Mouse (Mus musculus) thymus, adult 2 months (tissue): ENCODE results near the gene Haus2. TPM values are rescaled to one million over a fixed set of nuclear protein-coding genes. Genes with fewer than 3 reads are reported as not detected.

ENCODE experiments used
- DNase-seq: peaks from one replicate; pipeline ENCODE4 v3.0.0; 2021
- H3K27ac ChIP-seq: fragments of 200-500 bp; 2 replicates; pipeline ENCODE4 v1.5.1; 2012; ENCODE audit warnings: low read length, control low read depth; ENCODE audit not compliant: control insufficient read depth, insufficient read depth
- H3K27me3 ChIP-seq: fragments of 200-500 bp; 2 replicates; pipeline ENCODE4 v1.6.1; 2012; ENCODE audit warnings: mild to moderate bottlenecking, low read length, moderate library complexity, mixed read lengths; ENCODE audit not compliant: control insufficient read depth, insufficient read depth
- H3K36me3 ChIP-seq: fragments of 200-500 bp; 2 replicates; pipeline ENCODE4 v1.6.1; 2012; ENCODE audit warnings: mild to moderate bottlenecking, low read length, moderate library complexity; ENCODE audit not compliant: control insufficient read depth, insufficient read depth
- H3K4me1 ChIP-seq: fragments of 200-500 bp; replicated peaks from 2 replicates; pipeline ENCODE4 v1.6.1; 2012; ENCODE audit warnings: low read length; ENCODE audit not compliant: control insufficient read depth, insufficient read depth
- H3K4me3 ChIP-seq: fragments of 200-500 bp; 2 replicates; pipeline ENCODE4 v1.5.1; 2012; ENCODE audit warnings: mild to moderate bottlenecking, low read length, control low read depth, moderate library complexity; ENCODE audit not compliant: control insufficient read depth, insufficient read depth
- CTCF ChIP-seq: fragments of 200-500 bp; IDR thresholded peaks from 2 replicates; pipeline ENCODE4 v1.5.1; 2012; ENCODE audit warnings: mild to moderate bottlenecking, control low read depth, low read length, moderate library complexity, borderline replicate concordance; ENCODE audit not compliant: control insufficient read depth, poor library complexity, insufficient read depth; ENCODE audit errors: extremely low read depth
- POLR2A ChIP-seq: fragments of 200-500 bp; IDR thresholded peaks from 2 replicates; pipeline ENCODE4 v1.6.1; 2012; ENCODE audit warnings: mild to moderate bottlenecking, low read length, control low read depth, moderate library complexity; ENCODE audit not compliant: control insufficient read depth, poor library complexity, insufficient read depth; ENCODE audit errors: extremely low read depth
- WGBS: fragments of 180-500 bp; shearing (Covaris S2); methylation state at CpG from one replicate; pipeline ENCODE4 v1.1.7; 2018; 5-methylcytosine and 5-hydroxymethylcytosine counted together
- polyA plus RNA-seq: library from polyadenylated mRNA; depleted of rRNA; stranded (reverse); fragments of >200 nt; gene quantifications from 2 replicates; pipeline ENCODE4 v1.2.3, GENCODE M21; 2012; rRNA removed

Haus2 gene
- polyA plus RNA-seq, 1 experiment, result 4.1 TPM

- TF ChIP-seq CTCF, result no peak
- no peak for TF ChIP-seq POLR2A
- no peak for DNase-seq
- H3K36me3 ChIP-seq, result no peaks in the 10 kb centered on the region
- H3K27me3 ChIP-seq, result no peaks in the 10 kb centered on the region
- no peak overlapping the region for H3K4me3 ChIP-seq
- H3K4me1 ChIP-seq, result no peaks in the 10 kb centered on the region
- H3K27ac ChIP-seq, result no peak overlapping the region
Measured at GRCm38 (mm10) chr2:120662766-120663165, 53.6 kb downstream of the Haus2 start.

GRCm38 (mm10) chr2:120663491-120664154, 54.4 kb downstream of the Haus2 start:
- no peak for DNase-seq
- Histone ChIP-seq H3K4me1 (no peaks in the 10 kb centered on the region), H3K27me3 (no peaks in the 10 kb centered on the region), H3K4me3 (no peak overlapping the region), H3K27ac (no peak overlapping the region), H3K36me3 (no peaks in the 10 kb centered on the region)
- 88% methylated on average over 3 of the region's 3 CpGs for WGBS
- TF ChIP-seq CTCF (no peak), POLR2A (no peak)

- no peak overlapping the region for H3K27ac ChIP-seq
- H3K27me3 ChIP-seq, result no peaks in the 10 kb centered on the region
- no peaks in the 10 kb centered on the region for H3K36me3 ChIP-seq
- WGBS, result 47% methylated on average over 2 of the region's 2 CpGs
- no peak overlapping the region for H3K4me3 ChIP-seq
- TF ChIP-seq POLR2A (no peak), CTCF (no peak)
- no peaks in the 10 kb centered on the region for H3K4me1 ChIP-seq
- DNase-seq, result no peak
Measured at GRCm38 (mm10) chr2:120667446-120667845, 58.3 kb downstream of the Haus2 start.

- WGBS, result 83% methylated on average over 2 of the region's 2 CpGs
- H3K4me1 ChIP-seq, result no peaks in the 10 kb centered on the region
- TF ChIP-seq CTCF (no peak), POLR2A (no peak)
- H3K4me3 ChIP-seq, result no peak overlapping the region
- DNase-seq, result no peak
- no peak overlapping the region for H3K27ac ChIP-seq
- no peaks in the 10 kb centered on the region for H3K27me3 ChIP-seq
- no peaks in the 10 kb centered on the region for H3K36me3 ChIP-seq
Measured at GRCm38 (mm10) chr2:120670253-120670652, 61.1 kb downstream of the Haus2 start.

Other genes with a start within 250 kb of the Haus2 start
- gene Ganc, start 205.5 kb upstream of the Haus2 start, polyA plus RNA-seq, result 15.9 and 17.4 TPM in 2 replicates
- 21.9 and 24.3 TPM in 2 replicates for gene Tmem87a, start 205.3 kb upstream of the Haus2 start, polyA plus RNA-seq
- gene Capn3, start 153.4 kb upstream of the Haus2 start, polyA plus RNA-seq, result 56.2 and 69.8 TPM in 2 replicates
- gene Zfp106, start 45.5 kb upstream of the Haus2 start, polyA plus RNA-seq, result 80.4 and 87.6 TPM in 2 replicates
- 7.0 and 7.2 TPM in 2 replicates for gene Snap23, start 41.7 kb upstream of the Haus2 start, polyA plus RNA-seq
- 12.2 and 12.8 TPM in 2 replicates for gene Lrrc57, start 137 bp downstream of the Haus2 start, polyA plus RNA-seq
- 2.8 and 3.0 TPM in 2 replicates for gene Stard9, start 19.7 kb downstream of the Haus2 start, polyA plus RNA-seq
- gene Cdan1, start 240.7 kb downstream of the Haus2 start, polyA plus RNA-seq, result 102 and 107 TPM in 2 replicates
- gene Ttbk2, start 241.2 kb downstream of the Haus2 start, polyA plus RNA-seq, result 5.1 and 7.1 TPM in 2 replicates